Mouse (Mus musculus): Measurements from ENCODE around the gene Arhgap23. TPM values are rescaled to one million over a fixed set of nuclear protein-coding genes. Genes with fewer than 3 reads are reported as not detected.
A peak's percentile ranks its signal among the peaks of the same experiment; 100 is the strongest.

Gene Arhgap23
- polyA plus RNA-seq, 1 experiment from 2014 or later, result 8.4 TPM

GRCm38 (mm10) chr11:97394146-97394545, 21.2 kb upstream of the Arhgap23 start:
- Histone ChIP-seq H3K4me3 (no peak overlapping the region), H3K27ac (replicated peaks) (no peak overlapping the region), H3K4me1 (peaks cover 6% of the 10 kb centered on the region; the same call in 1 of the 2 replicates), H3K9me3 (no peaks in the 10 kb centered on the region), H3K36me3 (peaks cover 57% of the 10 kb centered on the region), H3K27me3 (no peaks in the 10 kb centered on the region), H3K4me2 (replicated peaks) (no peak overlapping the region), H3K9ac (replicated peaks) (no peak overlapping the region)
- WGBS, result 84% methylated on average over 11 of the region's 11 CpGs
- ATAC-seq (replicated peaks), result no peak

GRCm38 (mm10) chr11:97398506-97398905, 16.8 kb upstream of the Arhgap23 start:
- no peak overlapping the region for H3K9ac ChIP-seq (replicated peaks)
- 92% methylated on average over 2 of the region's 2 CpGs for whole genome bisulfite sequencing

DNA sequence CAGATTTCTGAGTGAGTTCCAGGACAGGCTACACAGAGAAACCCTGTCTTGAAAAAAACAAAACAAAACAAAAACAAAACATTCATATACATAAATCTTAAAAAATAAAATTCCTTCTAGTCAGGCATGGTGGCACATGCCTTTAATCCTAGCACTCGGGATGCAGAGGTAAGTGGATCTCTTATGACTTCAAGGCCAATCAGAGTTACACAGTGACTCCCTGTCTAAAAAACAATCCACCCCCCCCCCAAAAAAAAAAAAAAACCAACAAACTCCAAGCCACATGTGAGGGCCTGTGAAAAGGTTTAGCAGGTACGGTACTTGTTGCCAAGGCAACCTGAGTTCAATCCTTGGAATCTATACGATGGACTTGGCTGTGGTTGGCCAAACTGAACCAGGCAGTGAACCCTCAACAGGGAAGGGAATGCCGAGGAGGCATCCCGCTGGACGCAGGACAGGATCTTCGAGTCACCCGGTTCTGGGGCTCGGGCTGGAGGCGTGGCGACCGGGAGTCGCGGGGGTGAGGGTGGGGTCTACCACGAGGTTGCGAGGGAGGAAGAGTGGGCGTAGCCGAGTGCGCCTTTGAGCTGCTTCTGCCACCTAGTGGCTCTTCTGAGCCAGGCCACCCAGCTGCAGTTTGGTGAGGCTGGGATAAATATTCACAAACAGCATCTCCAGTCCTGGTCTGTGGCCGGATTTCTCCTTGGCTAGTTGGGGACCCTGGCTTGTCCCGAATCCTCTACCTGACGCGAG, 15.2 kb upstream of the Arhgap23 start:
- Histone ChIP-seq H3K4me1 (peaks cover 22% of the 10 kb centered on the region), H3K4me3 (peak overlapping the region; percentile 37), H3K9ac (replicated peaks) (peak overlapping the region; percentile 38; the same call in 1 of the 2 replicates), H3K9me3 (no peaks in the 10 kb centered on the region), H3K36me3 (peaks cover 8% of the 10 kb centered on the region; the same call in 1 of the 2 replicates), H3K4me2 (replicated peaks) (peak overlapping the region; percentile 63), H3K27ac (replicated peaks) (peak overlapping the region; percentile 73; the same call in 1 of the 2 replicates), H3K27me3 (no peaks in the 10 kb centered on the region)
- ATAC-seq (replicated peaks), result peak; percentile 30
- 4% methylated on average over 23 of the region's 23 CpGs for WGBS

More at GRCm38 (mm10) chr11:97398506-97398905, 16.8 kb upstream of the Arhgap23 start:
- Histone ChIP-seq H3K9me3 (no peaks in the 10 kb centered on the region), H3K27me3 (no peaks in the 10 kb centered on the region), H3K4me3 (no peak overlapping the region), H3K36me3 (peaks cover 20% of the 10 kb centered on the region), H3K4me2 (replicated peaks) (no peak overlapping the region), H3K4me1 (peaks cover 16% of the 10 kb centered on the region), H3K27ac (replicated peaks) (no peak overlapping the region)
- no peak for ATAC-seq (replicated peaks)

GRCm38 (mm10) chr11:97401082-97401481, 14.3 kb upstream of the Arhgap23 start:
- peak; percentile 35; the same call in 1 of the 2 replicates for ATAC-seq (replicated peaks)
- peaks cover 31% of the 10 kb centered on the region for H3K4me1 ChIP-seq
- no peaks in the 10 kb centered on the region; the same call in 1 of the 2 replicates for H3K27me3 ChIP-seq
- peak overlapping the region; percentile 73 for H3K27ac ChIP-seq (replicated peaks)
- H3K9ac ChIP-seq (replicated peaks), result 0 out of 2 replicates have a peak overlapping the region, but pooled peaks have one; percentile 14
- no peaks in the 10 kb centered on the region for H3K9me3 ChIP-seq
- WGBS, result 10% methylated on average over 6 of the region's 6 CpGs
- H3K4me2 ChIP-seq (replicated peaks), result peak overlapping the region; percentile 63
- H3K36me3 ChIP-seq, result 0 out of 2 replicates have a peak, but pooled peaks cover 3% of the 10 kb centered on the region
- H3K4me3 ChIP-seq, result 0 out of 2 replicates have a peak overlapping the region, but pooled peaks have one; percentile 37

DNA sequence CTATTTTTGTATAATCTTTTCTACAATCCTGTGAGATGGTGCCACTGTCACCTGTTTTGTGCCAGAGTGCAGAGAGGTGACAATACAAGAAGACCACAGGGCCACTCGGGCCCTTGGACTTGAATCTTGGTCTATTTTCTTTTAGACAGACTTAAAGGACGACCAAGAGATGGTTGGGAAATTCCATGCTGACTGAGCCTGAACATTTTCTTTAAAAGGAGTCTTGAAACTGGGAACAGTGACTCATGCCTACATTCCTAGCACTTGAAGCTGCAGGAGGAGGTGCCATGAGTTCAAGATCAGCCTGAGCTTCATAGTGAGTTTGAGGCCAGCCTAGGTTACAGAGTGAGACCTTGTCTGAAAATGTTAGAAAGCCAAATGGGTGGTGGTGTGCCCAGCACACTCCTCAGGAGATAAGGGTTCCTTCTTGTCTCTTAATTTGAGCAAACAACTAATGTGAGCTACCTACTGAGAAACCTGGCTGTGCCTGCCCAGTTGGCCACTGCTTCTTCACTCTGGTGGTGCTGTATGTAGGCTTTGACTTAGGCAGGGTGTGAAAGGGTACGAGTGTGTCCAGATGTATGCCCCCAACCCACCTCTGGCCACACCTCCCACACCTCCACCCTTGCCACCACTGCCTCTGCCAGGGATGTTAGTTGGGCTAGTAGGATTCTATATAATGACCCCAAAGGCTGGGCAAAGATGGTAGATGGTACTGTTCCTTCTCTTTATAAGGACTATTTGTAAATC, 13.5 kb upstream of the Arhgap23 start:
- Histone ChIP-seq H3K36me3 (no peaks in the 10 kb centered on the region), H3K4me1 (peaks cover 39% of the 10 kb centered on the region), H3K4me2 (replicated peaks) (no peak overlapping the region), H3K9me3 (no peaks in the 10 kb centered on the region), H3K27ac (replicated peaks) (peak overlapping the region; percentile 73), H3K9ac (replicated peaks) (no peak overlapping the region), H3K4me3 (no peak overlapping the region), H3K27me3 (no peaks in the 10 kb centered on the region; the same call in 1 of the 2 replicates)
- no peak for ATAC-seq (replicated peaks)
- 83% methylated on average over 3 of the region's 3 CpGs for WGBS

DNA sequence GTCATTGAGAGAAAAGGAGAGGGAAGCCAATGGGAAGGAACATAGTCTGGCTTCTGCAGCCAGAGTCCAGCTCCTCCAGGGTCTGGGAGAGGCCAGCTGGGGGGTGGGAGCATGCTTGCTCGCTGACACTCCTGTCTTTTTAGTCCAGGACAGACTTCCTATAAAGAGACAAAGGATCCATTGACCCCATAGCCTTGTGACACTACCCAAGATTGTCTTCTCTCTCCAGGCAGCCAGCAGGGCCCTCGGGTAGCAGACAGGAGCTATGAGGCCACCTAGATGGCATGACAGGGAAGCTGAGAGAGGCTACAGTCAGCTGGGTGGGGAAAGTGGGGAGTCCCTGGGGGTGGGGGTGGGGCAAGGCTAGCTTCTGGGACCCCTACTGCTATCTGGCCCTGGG, 12.6 kb upstream of the Arhgap23 start:
- H3K4me3 ChIP-seq, result no peak overlapping the region
- H3K9me3 ChIP-seq, result no peaks in the 10 kb centered on the region
- 6% methylated on average over 2 of the region's 2 CpGs for WGBS
- no peaks in the 10 kb centered on the region for H3K36me3 ChIP-seq
- no peaks in the 10 kb centered on the region; the same call in 1 of the 2 replicates for H3K27me3 ChIP-seq
- H3K27ac ChIP-seq (replicated peaks), result no peak overlapping the region
- ATAC-seq (replicated peaks), result no peak
- peaks cover 41% of the 10 kb centered on the region for H3K4me1 ChIP-seq
- no peak overlapping the region for H3K4me2 ChIP-seq (replicated peaks)
- H3K9ac ChIP-seq (replicated peaks), result no peak overlapping the region

- Histone ChIP-seq H3K4me3 (peak overlapping the region; percentile 65), H3K9ac (replicated peaks) (peak overlapping the region; percentile 63), H3K4me2 (replicated peaks) (peak overlapping the region; percentile 93), H3K36me3 (no peaks in the 10 kb centered on the region), H3K27me3 (no peaks in the 10 kb centered on the region; the same call in 1 of the 2 replicates), H3K9me3 (no peaks in the 10 kb centered on the region), H3K4me1 (peaks cover 45% of the 10 kb centered on the region), H3K27ac (replicated peaks) (peak overlapping the region; percentile 4; the same call in 1 of the 2 replicates)
- WGBS, result 40% methylated on average over 8 of the region's 8 CpGs
- ATAC-seq (replicated peaks), result no peak
Observed at GRCm38 (mm10) chr11:97403614-97404183, 11.6 kb upstream of the Arhgap23 start.

DNA sequence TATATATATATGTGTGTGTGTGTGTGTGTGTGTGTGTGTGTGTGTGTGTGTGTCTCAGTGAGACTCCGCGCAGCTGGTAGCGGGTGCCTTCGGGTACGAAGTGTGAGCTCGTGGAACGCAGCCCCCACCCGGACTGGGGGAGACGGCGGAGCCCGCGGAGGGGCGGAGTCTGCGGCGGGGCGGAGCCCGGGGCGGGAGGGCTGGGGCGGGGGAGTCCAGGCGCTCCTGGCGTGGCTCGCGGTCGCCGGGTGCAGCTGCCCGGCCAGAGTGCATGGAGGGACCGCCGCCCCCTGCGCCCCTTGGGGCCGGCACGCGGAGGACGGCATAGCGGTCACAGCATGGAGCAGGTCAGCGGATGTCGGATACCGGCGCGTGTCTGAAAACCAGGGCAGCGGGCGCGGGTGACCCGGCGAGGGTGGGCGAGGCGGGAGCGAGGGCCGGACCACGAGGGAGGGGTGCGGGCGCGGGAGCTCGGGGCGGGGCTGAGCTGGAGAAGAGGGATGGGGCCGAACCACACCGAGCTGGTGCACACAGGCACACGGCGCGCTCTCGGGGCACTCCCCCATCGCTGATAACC, 11.1 kb upstream of the Arhgap23 start:
- WGBS, result under 1% methylated on average over 58 of the region's 61 CpGs

GRCm38 (mm10) chr11:97404761-97405190, 10.6 kb upstream of the Arhgap23 start:
- H3K4me3 ChIP-seq, result peak overlapping the region; percentile 65
- peak overlapping the region; percentile 31 for H3K27ac ChIP-seq (replicated peaks)
- H3K27me3 ChIP-seq, result no peaks in the 10 kb centered on the region; the same call in 1 of the 2 replicates
- ATAC-seq (replicated peaks), result peak; percentile 26; the same call in 1 of the 2 replicates
- no peaks in the 10 kb centered on the region for H3K36me3 ChIP-seq
- H3K4me2 ChIP-seq (replicated peaks), result peak overlapping the region; percentile 93
- no peaks in the 10 kb centered on the region for H3K9me3 ChIP-seq
- peak overlapping the region; percentile 63 for H3K9ac ChIP-seq (replicated peaks)
- 1% methylated on average over 11 of the region's 11 CpGs for WGBS
- peaks cover 45% of the 10 kb centered on the region for H3K4me1 ChIP-seq

More for the DNA sequence above, 11.1 kb upstream of the Arhgap23 start:
- no peaks in the 10 kb centered on the region; the same call in 1 of the 2 replicates for H3K27me3 ChIP-seq
- H3K27ac ChIP-seq (replicated peaks), result peak overlapping the region; percentile 31
- peak overlapping the region; percentile 63 for H3K9ac ChIP-seq (replicated peaks)
- H3K9me3 ChIP-seq, result no peaks in the 10 kb centered on the region
- H3K4me3 ChIP-seq, result peak overlapping the region; percentile 65
- peaks cover 45% of the 10 kb centered on the region for H3K4me1 ChIP-seq
- H3K36me3 ChIP-seq, result no peaks in the 10 kb centered on the region
- peak; percentile 58 for ATAC-seq (replicated peaks)
- peak overlapping the region; percentile 93 for H3K4me2 ChIP-seq (replicated peaks)

DNA sequence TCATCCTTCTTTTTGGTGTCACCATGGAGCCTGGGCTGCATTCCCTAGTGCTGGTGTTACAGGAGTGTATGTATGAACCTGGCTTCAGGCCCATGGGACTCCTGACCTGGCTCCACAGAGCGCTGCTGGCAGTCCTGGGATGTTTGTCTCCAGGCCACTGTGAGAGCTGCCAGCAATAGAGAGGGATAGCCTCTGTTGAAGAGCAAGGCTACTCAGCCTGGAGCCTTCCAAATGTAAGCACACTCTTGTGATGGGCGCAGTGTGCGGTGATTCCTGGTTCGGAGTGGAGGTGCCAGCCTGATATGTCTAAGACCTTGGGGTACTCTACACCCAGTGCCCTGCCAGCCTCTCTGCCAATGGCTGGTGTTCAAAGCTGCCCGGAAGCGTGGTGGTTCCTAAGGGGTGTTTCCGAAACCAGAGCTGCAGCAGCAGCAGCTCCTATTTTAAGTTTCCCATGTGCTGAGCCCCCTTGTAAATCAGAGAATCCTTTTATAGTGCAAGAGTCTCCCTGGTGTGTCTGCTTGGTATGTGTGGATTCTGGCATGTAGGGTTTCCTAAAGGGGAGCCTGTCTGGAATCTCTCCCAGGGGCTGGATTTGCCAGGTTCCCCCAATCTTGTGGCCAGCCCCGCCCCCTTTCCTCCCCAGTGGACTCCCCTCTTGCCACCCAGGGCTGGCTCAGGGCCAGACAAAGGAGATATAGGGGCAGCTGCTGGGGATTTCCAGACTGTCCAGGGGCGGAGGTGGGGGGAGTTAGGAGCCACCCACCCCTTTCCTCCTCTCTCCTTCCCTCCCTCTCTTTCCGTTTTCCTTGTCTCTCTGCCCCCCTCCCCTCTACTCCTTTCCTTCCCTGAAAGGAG, 9.0 kb upstream of the Arhgap23 start:
- H3K4me2 ChIP-seq (replicated peaks), result peak overlapping the region; percentile 93
- no peak for ATAC-seq (replicated peaks)
- H3K36me3 ChIP-seq, result no peaks in the 10 kb centered on the region
- WGBS, result 68% methylated on average over 10 of the region's 10 CpGs
- no peaks in the 10 kb centered on the region; the same call in 1 of the 2 replicates for H3K27me3 ChIP-seq
- no peak overlapping the region for H3K27ac ChIP-seq (replicated peaks)
- H3K9me3 ChIP-seq, result no peaks in the 10 kb centered on the region
- no peak overlapping the region; the same call in 1 of the 2 replicates for H3K4me3 ChIP-seq
- peaks cover 33% of the 10 kb centered on the region for H3K4me1 ChIP-seq
- H3K9ac ChIP-seq (replicated peaks), result peak overlapping the region; percentile 63; the same call in 1 of the 2 replicates

Data from forebrain, embryonic 15.5 days (tissue).